Mouse (Mus musculus) cortical plate, adult 2 months (tissue): ENCODE data around the gene Slc25a23.

Experiments used
- CTCF ChIP-seq: fragments of 200-500 bp; IDR thresholded peaks from 2 replicates; pipeline ENCODE4 v1.5.1; 2011; ENCODE audit warnings: mild to moderate bottlenecking, control low read depth, low read length; ENCODE audit not compliant: insufficient read depth; ENCODE audit errors: extremely low read depth
- POLR2A ChIP-seq: fragments of 200-500 bp; IDR thresholded peaks from 2 replicates; pipeline ENCODE4 v1.6.1; 2011; ENCODE audit warnings: mild to moderate bottlenecking, low read length, control low read depth; ENCODE audit not compliant: insufficient read depth; ENCODE audit errors: extremely low read depth

DNA sequence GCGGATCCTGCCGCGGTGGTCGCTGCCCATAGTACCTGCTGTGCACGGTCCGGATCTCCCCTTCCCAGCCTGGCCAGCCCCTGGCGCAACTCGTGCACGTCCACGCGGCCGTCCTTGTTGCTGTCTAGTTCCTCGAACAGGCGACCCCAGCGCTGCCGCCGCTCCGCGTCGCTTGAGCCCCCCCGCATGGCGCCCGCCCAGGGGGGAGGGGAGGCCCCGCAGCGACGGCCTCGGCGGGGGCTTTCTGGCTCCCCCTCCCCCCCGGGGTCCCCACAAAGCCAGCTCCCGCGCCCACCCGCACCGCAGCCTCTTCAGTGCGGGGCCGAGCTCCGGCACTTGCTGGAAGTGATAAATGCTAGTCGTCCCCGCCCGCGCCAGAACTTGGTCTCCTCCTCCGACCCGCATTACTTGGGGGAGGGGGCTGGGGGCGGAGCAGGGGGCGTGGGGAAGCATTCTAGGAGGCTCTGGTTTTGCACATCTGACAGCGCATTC lies at the start of gene Slc25a23:
- TF ChIP-seq CTCF (no peak), POLR2A (no peak)
